Mouse (Mus musculus): Measurements from ENCODE around the gene Phf21a.

GRCm38 (mm10) chr2:92381901-92382588, 289.1 kb downstream of the Phf21a start, which contains the start of gene 1700029I15Rik:
- no peak for TF ChIP-seq CTCF (IDR thresholded peaks at IDR 0.05)
- TF ChIP-seq POLR2A (IDR thresholded peaks at IDR 0.05; ENCODE audit: insufficient read depth, low read depth, low read length), result no peak
